Mouse (Mus musculus) lung, postnatal 0 days (tissue): ENCODE results near the gene Tmem185b.

Experiments
- CTCF ChIP-seq: IDR thresholded peaks from 2 replicates; pipeline ENCODE4 v1.5.1; 2016; ENCODE audit warnings: antibody characterized with exemption, mild to moderate bottlenecking
- EP300 ChIP-seq: IDR thresholded peaks from 2 replicates; pipeline ENCODE4 v1.6.1; 2016; ENCODE audit warnings: antibody characterized with exemption, mild to moderate bottlenecking, control low read depth

DNA sequence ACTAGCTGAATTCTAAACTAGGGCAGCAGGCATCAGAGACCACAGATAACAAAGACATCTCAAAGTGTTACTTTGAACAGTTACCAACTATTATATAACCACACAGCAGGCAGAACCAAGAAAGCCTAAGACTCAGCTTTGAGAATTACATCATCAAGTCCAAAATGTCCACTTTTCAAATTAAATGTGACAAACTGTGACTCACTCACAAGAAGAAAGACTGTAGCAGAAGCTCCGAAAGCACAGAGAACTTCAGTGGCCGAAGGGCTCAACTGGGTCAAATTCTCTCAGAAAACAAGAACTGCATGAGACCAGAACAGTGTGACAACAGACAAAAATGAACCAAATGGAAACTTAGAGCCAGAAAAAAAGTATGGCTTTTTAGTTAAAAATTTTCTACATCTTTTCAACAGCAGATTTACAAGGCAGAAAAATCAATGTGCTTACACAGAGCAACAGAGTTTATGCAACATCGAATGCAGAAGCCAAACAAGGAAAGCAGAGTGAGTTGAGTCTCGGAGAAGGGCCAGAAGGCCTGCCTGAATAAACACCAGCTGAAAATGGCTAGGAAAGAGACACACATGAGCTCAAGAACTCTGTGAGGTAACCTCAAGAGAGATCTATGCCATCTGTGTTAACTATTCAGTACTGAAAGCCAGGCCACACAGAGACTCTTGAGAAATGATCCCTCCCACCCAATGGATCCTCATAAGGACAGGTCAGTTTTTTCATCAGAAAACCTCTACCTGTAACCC, 31.9 kb downstream of the Tmem185b start:
- TF ChIP-seq CTCF, result no peak
- TF ChIP-seq EP300, result no peak
